Mouse (Mus musculus) erythroblast, adult 5-6 weeks (primary cell): Measurements from ENCODE around the gene Ankdd1a. TPM values are rescaled to one million over a fixed set of nuclear protein-coding genes. Genes with fewer than 3 reads are reported as not detected.

ENCODE experiments used
- ATAC-seq: replicated peaks from 2 replicates; pipeline ENCODE4 v1.8.0; 2016; ENCODE audit warnings: moderate number of reproducible peaks, mild to moderate bottlenecking, moderate TSS enrichment, inconsistent platforms; ENCODE audit not compliant: poor library complexity, low FRiP score, severe bottlenecking
- total RNA-seq, 2 experiments: library from RNA; stranded (forward) in 1 of 2; stranded (reverse) in 1 of 2; fragments of 150-400 nt in 1 of 2; fragments of 200-764, 138-1000 nt in 1 of 2; gene quantifications; 2 replicates each; pipeline versions ENCODE4 v1.2.3 to v1.2.4; 2015 to 2017; ENCODE audit warnings: low replicate concordance in 2 of 2

Gene Ankdd1a
- total RNA-seq, 2 experiments from 2014 or later, result not detected

DNA sequence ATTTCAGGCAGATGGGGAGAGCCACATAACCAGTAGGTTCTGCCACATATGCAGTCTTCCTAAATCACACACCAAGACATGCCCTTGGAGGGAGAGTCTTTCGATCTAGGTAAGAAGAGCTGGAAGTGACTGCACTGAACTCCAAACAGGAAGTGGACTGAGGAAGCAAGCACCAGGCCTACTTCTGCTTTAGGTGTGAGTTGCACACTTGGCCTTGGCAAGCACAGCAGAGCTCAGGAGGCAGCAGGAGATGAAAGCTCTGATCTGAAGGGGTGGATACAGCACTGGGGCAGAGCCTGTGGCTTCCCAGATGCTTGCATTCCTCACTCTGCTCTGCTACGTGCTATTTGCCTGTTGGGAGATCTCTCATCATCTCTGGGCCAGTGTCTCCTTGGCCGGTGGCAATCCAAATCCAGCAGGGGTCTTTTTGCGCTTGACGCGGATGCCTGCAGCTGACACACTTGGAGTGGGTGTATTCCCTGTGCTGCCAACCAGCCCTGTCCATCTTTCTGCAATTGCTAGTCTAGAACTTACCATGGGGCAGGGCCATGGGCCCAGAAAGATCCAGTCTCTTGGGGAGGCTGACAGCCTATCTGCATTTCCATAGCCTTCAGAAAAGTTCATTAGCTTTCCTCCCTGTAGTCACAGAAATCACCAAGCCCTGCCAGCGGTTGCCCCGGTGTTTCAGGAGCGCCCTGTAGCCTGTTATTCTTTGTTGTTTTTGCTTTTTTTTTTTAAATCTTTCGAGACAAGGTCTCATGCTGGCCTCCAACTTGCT is 25.8 kb upstream of the Ankdd1a start:
- no peak for ATAC-seq

GRCm38 (mm10) chr9:65542111-65542524 is 22.1 kb upstream of the Ankdd1a start:
- no peak for ATAC-seq

GRCm38 (mm10) chr9:65541126-65542068 is 21.4 kb upstream of the Ankdd1a start:
- ATAC-seq, result no peak

DNA sequence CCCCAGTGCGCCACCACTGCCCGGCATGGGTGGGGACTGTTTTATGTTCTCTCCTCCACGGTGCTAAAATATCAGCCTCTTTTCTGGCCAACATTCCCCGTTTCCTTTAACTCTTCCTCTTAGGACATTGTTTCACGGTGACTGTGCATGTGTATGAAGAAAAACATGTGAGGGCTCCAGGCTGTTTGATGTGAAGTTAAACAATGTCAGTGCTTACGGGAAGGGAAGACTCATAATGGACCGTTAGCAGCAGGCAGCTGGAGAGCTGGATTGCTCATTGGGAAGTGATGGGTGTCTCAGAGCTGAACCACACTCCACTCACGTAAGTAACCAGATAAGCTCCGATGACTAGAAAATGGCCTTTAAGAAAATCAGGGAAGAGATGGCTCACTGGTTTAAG is 19.7 kb upstream of the Ankdd1a start:
- ATAC-seq, result no peak

DNA sequence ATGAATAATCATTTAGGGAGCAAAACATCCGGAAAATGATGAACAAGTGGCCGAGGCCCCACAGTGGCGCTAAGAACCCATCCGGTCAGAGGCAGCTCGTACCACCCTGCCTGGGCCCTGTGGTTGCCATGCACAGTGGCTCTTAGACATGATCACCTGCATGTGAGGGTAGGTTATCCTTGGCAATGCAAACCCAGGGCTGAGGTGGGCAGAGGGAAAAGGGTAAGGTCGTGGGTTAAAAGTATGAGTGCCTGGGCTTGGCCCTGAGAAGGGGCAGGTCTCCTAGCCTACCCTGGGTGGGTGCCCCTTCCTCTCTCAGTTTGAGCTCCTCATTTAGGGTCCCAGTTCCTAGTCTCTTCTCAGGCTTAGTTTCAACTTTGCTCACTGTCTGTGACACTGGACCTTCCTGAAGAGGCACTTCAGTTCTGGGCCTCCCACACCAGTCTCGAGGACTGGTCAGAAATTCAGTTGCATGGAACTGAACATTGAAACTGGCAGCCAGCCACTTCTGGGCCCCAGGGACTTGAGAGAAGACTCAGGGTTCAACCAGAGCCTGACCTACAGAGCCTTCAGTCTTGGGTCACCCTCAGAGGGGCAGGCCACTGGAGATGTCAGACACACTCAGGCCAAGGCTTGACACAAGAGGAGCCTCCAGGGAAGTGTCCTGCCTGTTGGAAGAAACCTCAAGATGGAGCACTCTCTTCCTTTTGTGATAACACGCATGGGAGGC is 18.1 kb upstream of the Ankdd1a start:
- 0 out of 2 replicates have a peak, but pooled peaks have one; percentile 28 for ATAC-seq

DNA sequence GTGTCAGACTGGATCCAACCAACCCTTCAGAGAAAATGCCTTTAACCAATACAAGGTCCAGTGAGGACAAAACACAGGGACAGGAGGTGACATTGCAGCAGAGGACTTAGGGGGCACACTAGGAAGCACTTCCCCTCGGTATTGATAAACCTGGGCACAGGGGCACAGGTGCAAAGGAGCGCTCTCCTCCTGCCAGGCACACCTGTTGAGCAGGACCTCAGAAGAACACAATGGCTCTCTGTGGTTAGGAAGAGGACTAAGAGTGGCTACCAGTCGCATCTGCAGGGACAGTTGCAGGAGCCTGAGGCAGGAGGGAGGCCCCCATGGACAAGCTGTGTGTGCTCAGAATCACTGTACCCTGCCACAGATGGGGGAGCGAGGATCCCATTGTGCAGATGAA is 16.5 kb upstream of the Ankdd1a start:
- ATAC-seq, result no peak

- ATAC-seq, result no peak
These were observed 15.9 kb upstream of the Ankdd1a start for GRCm38 (mm10) chr9:65535789-65536469.

GRCm38 (mm10) chr9:65535191-65535722 is 15.3 kb upstream of the Ankdd1a start:
- ATAC-seq, result no peak

DNA sequence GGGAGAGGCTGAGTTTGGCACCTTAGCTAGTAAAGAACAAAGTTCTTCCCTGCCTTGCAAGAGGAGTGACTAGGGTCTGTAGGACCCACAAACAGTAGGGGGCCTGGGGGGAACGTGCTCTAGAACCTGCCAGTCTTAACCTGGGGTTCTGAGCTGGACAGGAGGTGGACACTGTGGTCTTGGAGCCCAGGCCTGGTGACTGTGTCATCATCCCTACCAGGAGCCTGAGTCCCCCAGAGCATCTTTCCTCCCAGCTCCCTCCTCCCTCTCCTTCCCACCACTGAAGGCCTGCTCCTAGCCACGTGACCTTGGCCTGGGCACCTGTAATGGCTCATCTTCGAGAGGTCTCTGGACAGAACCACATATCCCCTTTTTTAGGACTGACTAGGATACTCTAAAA is 14.1 kb upstream of the Ankdd1a start:
- no peak for ATAC-seq

DNA sequence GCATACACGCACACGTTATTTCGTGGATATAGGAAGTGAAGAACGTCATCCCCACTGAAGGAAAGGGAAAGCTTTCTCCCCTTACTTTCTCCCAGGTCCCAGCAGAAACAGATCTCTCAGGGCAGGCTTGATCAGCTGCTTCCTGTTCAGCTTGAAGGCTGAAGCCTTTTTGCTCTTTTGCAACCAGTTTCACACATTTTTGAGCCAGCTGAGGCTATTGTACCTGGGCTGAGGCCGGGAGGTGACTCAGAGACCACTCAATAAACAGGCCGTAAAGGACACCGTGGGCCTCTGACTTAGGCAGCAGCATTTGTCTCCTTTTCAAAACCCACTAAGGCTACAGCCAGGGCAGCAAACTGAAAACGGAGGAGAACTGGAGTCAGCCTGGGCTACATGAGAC is 13.0 kb upstream of the Ankdd1a start:
- no peak for ATAC-seq

DNA sequence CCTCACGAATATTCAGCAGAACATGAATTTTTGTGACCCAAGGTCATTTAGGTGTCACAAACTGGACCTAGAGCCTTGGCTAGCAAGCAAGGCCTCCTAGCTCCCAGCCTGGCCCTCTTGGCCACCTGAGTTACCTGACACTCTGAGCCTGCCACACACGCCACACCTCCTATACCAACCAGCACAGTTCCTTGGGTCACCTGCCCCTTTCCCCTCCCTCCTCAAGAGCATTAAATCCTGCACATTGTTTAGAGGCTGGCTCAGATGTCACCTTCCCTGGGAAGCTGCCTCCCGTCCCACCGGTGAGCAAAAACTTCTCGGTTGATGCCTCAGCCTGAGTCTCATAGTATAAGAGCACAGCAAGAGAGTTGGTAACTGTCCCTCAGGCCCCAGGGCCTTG is 11.3 kb upstream of the Ankdd1a start:
- no peak for ATAC-seq

DNA sequence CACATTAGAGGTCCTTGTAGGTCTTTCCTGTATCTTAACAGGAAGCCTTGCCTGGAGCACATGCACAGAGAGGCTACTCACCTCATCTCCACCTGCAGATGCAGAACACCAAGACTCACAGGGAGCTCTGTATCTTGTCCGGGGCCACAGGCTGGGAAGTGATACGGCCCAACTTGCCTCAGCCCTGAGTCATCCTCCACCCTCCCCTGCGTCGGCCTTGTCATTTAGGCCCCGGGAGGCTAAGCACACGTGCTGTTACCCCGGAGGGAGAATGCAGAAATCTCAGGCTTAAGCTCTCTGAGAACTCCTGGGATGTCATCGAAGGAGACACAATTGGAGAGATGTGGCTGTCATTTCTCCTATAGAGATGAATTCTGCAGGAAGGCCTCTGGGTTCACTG is 9.7 kb upstream of the Ankdd1a start:
- peak; percentile 91 for ATAC-seq

- ATAC-seq, result peak; percentile 86
These were observed 8.5 kb upstream of the Ankdd1a start for GRCm38 (mm10) chr9:65528417-65529038.

DNA sequence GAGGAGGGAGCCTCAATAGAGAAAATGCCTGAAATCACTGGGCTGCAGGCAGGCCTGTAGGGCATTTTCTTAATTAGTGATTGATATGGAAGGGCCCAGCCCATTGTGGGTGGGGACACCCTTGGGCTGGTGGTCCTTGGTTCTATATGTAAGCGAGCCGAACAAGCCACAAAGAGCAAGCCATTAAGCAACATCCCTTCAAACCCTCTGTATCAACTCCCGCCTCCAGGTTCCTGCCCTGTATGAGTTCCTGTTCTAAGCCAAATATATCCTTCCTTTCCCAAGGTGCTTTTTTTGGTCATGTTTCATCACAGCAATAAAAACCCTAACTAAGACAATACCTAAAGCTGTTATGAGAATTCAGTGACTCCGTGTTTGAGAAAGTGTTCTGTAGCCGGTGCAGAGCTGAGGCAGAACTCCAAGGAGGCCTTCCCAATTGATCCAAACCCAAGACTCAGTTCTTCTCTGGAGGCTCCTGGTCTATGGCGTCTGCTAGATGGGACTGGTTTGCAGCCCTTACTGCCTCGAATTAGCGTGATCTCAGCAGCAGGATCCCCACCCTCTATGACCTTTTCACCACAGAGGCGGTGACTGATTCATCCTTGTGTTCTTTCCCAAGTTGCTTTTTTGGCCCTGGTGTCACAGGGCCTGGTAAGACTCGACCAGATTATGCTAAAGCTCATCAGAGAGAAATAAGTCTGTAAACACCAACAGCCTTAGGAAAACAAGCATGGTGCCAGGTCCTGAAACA is 5.6 kb upstream of the Ankdd1a start:
- no peak for ATAC-seq

GRCm38 (mm10) chr9:65523611-65524364 is 3.8 kb upstream of the Ankdd1a start:
- peak; percentile 83 for ATAC-seq

- no peak for ATAC-seq
These were observed 498 bp upstream of the Ankdd1a start for GRCm38 (mm10) chr9:65520505-65520876.

DNA sequence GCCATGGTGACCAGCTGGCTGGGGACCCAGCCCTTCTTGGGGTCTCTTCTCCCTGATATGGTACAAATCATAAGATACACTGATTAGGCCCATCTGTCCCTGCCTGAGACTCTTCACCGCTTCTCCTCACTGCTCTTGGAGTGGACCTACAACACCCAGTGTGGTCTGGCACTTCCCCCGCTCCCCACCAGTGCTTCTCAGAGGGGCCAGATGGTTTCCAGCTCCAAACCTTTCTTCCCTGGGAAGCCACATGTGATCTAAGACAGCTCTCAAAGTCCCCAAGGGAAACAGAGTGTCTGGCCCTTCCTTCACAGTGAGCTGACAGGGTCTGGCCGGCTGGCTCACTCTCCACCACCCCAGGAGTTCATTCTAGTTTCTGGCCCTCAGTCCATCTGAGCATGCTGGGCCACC is 5.1 kb downstream of the Ankdd1a start:
- ATAC-seq, result no peak

GRCm38 (mm10) chr9:65514431-65514830 is 5.6 kb downstream of the Ankdd1a start:
- ATAC-seq, result no peak
